Mouse (Mus musculus) spleen, adult 2 months (tissue): ENCODE measurements around the gene Trim62. TPM values are rescaled to one million over a fixed set of nuclear protein-coding genes. Genes with fewer than 3 reads are reported as not detected.
A peak's percentile ranks its signal among the peaks of the same experiment; 100 is the strongest.

Experiments
- DNase-seq, 2 experiments: peaks; one replicate each; pipeline versions ENCODE4 v3.0.0 to v3.0.0-alpha.2; 2012 to 2021; ENCODE audit warnings: low spot score in 2 of 2, low read depth in 1 of 2
- H3K27ac ChIP-seq: fragments of 200-500 bp; 2 replicates; pipeline ENCODE4 v1.5.1; 2012; ENCODE audit warnings: low read length, inconsistent platforms; ENCODE audit not compliant: insufficient read depth
- H3K27me3 ChIP-seq: fragments of 200-500 bp; 2 replicates; pipeline ENCODE4 v1.6.1; 2012; ENCODE audit warnings: mild to moderate bottlenecking, moderate library complexity, low read length, inconsistent platforms; ENCODE audit not compliant: control insufficient read depth, insufficient read depth
- H3K36me3 ChIP-seq: fragments of 200-500 bp; 2 replicates; pipeline ENCODE4 v1.6.1; 2012; ENCODE audit warnings: mild to moderate bottlenecking, low read length, inconsistent platforms; ENCODE audit not compliant: control insufficient read depth, insufficient read depth
- H3K4me1 ChIP-seq: fragments of 200-500 bp; 2 replicates; pipeline ENCODE4 v1.6.1; 2011; ENCODE audit warnings: inconsistent platforms; ENCODE audit not compliant: control insufficient read depth, insufficient read depth, insufficient read length
- H3K4me3 ChIP-seq: fragments of 200-500 bp; 2 replicates; pipeline ENCODE4 v1.5.1; 2011; ENCODE audit warnings: mild to moderate bottlenecking, inconsistent platforms; ENCODE audit not compliant: insufficient read depth, insufficient read length; ENCODE audit errors: extremely low read depth
- CTCF ChIP-seq: fragments of 200-500 bp; IDR thresholded peaks from 2 replicates; pipeline ENCODE4 v1.5.1; 2011; ENCODE audit warnings: mild to moderate bottlenecking, inconsistent platforms; ENCODE audit not compliant: insufficient read depth, insufficient read length, insufficient replicate concordance; ENCODE audit errors: extremely low read depth
- POLR2A ChIP-seq: fragments of 200-500 bp; IDR thresholded peaks from 2 replicates; pipeline ENCODE4 v1.6.1; 2011; ENCODE audit warnings: low read depth, low read length, inconsistent platforms
- WGBS: fragments of 180-500 bp; shearing (Covaris S2); methylation state at CpG from one replicate; pipeline ENCODE4 v1.1.7; 2018; 5-methylcytosine and 5-hydroxymethylcytosine counted together
- polyA plus RNA-seq: library from polyadenylated mRNA; depleted of rRNA; stranded (reverse); fragments of >200 nt; gene quantifications from 2 replicates; pipeline ENCODE4 v1.2.3, GENCODE M21; 2012

The Trim62 gene
- polyA plus RNA-seq, 1 experiment, result 3.9 TPM

GRCm38 (mm10) chr4:128858878-128859277 is 24.5 kb upstream of the Trim62 start:
- no peak for TF ChIP-seq CTCF
- Histone ChIP-seq H3K27ac (no peak overlapping the region), H3K4me3 (no peak overlapping the region), H3K36me3 (no peaks in the 10 kb centered on the region), H3K4me1 (no peaks in the 10 kb centered on the region), H3K27me3 (no peaks in the 10 kb centered on the region)
- DNase-seq, result no peak
- 70% methylated on average over 4 of the region's 4 CpGs for WGBS

GRCm38 (mm10) chr4:128872992-128873391 is 10.4 kb upstream of the Trim62 start:
- TF ChIP-seq POLR2A (no peak), CTCF (no peak)
- Histone ChIP-seq H3K36me3 (no peaks in the 10 kb centered on the region), H3K4me1 (no peaks in the 10 kb centered on the region), H3K27me3 (no peaks in the 10 kb centered on the region), H3K4me3 (no peak overlapping the region), H3K27ac (no peak overlapping the region)
- no peak for DNase-seq
- WGBS, result 33% methylated on average over 19 of the region's 19 CpGs

DNA sequence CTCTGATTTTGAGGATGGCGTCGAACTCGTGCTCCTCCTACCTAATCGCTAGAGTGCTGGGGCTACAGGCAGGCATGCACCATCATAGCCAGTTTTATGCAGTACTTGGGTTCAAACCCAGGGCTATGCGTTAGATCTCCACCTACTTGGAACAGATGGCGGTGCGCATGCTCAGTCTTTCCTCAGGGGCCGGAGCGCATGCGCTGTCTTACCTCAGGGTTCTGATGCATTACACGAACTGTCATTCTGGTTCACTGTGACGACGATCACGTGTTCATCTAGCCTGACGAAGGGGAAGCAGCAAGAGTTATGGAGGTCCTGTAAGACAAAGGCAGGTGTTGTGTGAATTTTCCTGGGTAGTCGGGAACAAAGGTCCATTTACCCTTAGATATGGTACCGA is 9.3 kb upstream of the Trim62 start:
- Histone ChIP-seq H3K4me3 (no peak overlapping the region), H3K36me3 (no peaks in the 10 kb centered on the region), H3K27me3 (no peaks in the 10 kb centered on the region), H3K27ac (no peak overlapping the region), H3K4me1 (no peaks in the 10 kb centered on the region)
- WGBS, result 95% methylated on average over 17 of the region's 17 CpGs
- TF ChIP-seq CTCF, result no peak
- TF ChIP-seq POLR2A, result no peak
- DNase-seq, result no peak

DNA sequence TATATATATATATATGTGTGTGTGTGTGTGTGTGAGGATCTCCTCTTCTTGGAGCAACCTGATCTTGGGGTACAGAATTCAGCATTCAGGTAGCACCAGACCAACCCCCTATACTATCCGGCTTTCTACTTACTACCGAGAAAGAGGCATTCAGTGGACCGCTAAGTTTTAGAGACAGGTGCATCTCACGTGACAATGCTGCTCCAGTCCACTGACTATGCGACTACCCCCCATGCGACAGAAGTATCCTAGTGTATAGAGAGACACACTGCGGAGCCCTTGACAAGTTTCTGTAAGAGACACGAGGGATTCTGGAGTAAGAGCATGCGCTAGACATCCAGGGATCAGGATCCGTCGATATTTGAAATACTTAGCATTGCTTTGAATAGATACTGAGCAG is 7.9 kb upstream of the Trim62 start:
- Histone ChIP-seq H3K36me3 (no peaks in the 10 kb centered on the region), H3K27me3 (no peaks in the 10 kb centered on the region), H3K4me1 (no peaks in the 10 kb centered on the region), H3K27ac (no peak overlapping the region), H3K4me3 (no peak overlapping the region)
- WGBS, result 93% methylated on average over 11 of the region's 11 CpGs
- no peak for TF ChIP-seq POLR2A
- TF ChIP-seq CTCF, result no peak
- DNase-seq, result no peak

- no peaks in the 10 kb centered on the region for H3K4me1 ChIP-seq
- H3K27me3 ChIP-seq, result no peaks in the 10 kb centered on the region; the same call in 1 of the 2 replicates
- WGBS, result 54% methylated on average over 6 of the region's 6 CpGs
- TF ChIP-seq CTCF (no peak), POLR2A (no peak)
- no peak for DNase-seq
- H3K4me3 ChIP-seq, result no peak overlapping the region
- no peak overlapping the region for H3K27ac ChIP-seq
- no peaks in the 10 kb centered on the region for H3K36me3 ChIP-seq
Measured at GRCm38 (mm10) chr4:128877520-128877919, 5.9 kb upstream of the Trim62 start.

DNA sequence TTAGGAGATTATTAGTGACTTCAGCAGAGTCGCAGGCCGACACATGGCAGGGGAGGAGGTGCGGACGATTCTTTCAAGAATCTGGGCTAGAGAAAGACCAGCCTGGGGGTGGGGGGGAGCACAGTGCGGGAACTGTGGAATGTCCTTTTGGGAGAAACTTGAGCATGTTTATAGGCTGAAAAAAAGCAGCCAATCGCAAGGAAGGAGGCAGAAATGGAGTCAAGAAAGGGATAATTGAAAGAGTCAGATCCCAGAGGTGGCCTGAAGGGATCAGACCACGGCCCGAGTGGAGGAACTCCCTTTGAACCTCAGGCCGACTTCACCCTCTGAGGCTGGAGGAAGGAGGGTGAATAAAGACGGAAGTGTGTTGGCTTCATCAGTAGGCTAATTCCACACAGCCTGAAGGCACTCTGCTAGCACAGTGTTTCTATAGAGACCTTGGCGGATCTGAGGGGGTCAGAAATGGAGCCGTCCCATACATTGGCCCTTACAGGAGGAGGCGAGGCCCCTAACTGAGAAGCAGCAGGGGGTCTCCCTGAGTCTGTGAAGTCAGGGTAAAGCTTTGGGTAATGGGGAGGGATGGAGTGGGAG is 4.4 kb upstream of the Trim62 start:
- Histone ChIP-seq H3K27me3 (peaks cover 7% of the 10 kb centered on the region), H3K4me3 (no peak overlapping the region), H3K4me1 (peaks cover under 1% of the 10 kb centered on the region; the same call in 1 of the 2 replicates), H3K27ac (no peak overlapping the region), H3K36me3 (no peaks in the 10 kb centered on the region)
- no peak for TF ChIP-seq CTCF
- 59% methylated on average over 13 of the region's 13 CpGs for WGBS
- no peak for DNase-seq

DNA sequence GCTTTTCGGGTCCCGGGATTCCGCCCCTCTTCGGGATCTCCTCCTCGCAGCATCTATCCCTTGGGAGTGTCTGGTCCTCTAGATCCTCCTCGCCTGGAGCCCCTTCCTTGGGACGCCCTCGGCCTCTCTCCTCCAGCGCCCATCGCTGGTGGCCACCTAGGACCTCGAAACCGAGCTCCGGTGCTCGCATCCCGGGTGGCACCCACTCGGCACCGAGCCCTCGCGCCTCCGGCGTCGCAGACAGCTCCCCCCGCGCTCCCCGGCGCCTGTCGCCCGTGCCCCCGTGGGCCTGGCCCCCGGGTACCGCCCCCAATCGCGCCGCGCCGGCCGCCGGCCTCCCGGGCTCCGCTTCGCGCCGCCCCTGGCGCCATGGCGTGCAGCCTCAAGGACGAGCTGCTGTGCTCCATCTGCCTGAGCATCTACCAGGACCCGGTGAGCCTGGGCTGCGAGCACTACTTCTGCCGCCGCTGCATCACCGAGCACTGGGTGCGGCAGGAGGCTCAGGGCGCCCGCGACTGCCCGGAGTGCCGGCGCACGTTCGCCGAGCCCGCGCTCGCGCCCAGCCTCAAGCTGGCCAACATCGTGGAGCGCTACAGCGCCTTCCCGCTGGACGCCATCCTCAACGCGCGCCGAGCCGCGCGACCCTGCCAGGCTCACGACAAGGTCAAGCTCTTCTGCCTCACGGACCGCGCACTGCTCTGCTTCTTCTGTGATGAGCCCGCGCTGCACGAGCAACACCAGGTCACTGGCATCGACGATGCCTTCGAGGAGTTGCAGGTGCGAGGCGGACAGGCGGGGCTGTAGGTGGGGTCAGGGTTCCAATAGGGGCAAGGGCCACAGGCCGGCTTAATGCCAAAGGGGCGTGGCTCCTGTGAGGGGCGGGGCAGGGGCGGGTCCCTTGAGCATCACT is 676 bp downstream of the Trim62 start:
- peaks cover 7% of the 10 kb centered on the region for H3K27me3 ChIP-seq

More for the DNA sequence above, 676 bp downstream of the Trim62 start:
- TF ChIP-seq POLR2A (no peak), CTCF (no peak)
- WGBS, result 2% methylated on average over 90 of the region's 94 CpGs
- H3K4me1 ChIP-seq, result peaks cover 4% of the 10 kb centered on the region; the same call in 1 of the 2 replicates
- peak in 1 of 2 experiments; percentile 35 for DNase-seq
- no peaks in the 10 kb centered on the region for H3K36me3 ChIP-seq
- H3K27ac ChIP-seq, result 0 out of 2 replicates have a peak overlapping the region, but pooled peaks have one; percentile 23
- peak overlapping the region; percentile 67 for H3K4me3 ChIP-seq
